Mouse (Mus musculus): Measurements from ENCODE around the gene Lrrfip2.
A peak's percentile ranks its signal among the peaks of the same experiment; 100 is the strongest.

Lrrfip2 gene

GRCm38 (mm10) chr9:111118252-111118890 lies 979 bp downstream of the Lrrfip2 start:
- DNase-seq (ENCODE audit: low spot score in 2 of 2), result peak; percentile 54 to 55

GRCm38 (mm10) chr9:111118891-111119441 lies 1.6 kb downstream of the Lrrfip2 start:
- DNase-seq (ENCODE audit: low spot score in 2 of 2), result peak; percentile 50 to 59

DNA sequence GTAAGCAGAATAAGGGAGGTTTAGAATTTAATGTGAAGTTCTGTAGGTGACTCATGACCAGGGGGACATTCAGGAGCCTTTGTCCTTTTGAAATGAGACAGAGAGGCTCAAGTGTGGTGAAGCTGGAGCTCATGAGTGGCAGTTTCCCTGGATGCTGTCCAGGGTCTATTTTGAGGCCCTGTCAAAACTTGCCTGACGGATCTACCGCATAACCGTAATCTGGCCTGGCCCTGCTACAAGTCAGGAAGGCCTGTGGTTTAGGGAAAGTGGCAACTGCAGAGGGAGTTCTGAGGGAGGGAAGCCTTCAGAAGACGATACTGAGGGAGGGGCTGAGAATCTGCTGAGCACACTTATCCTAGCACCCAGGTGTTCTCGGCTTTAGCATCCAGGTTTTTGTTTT lies 5.1 kb downstream of the Lrrfip2 start:
- DNase-seq (ENCODE audit: low spot score in 2 of 2), result peak; percentile 66 to 82

- DNase-seq (ENCODE audit: low spot score in 2 of 2), result no peak
Observed at GRCm38 (mm10) chr9:111123336-111123735, 5.9 kb downstream of the Lrrfip2 start.

GRCm38 (mm10) chr9:111124440-111124839 lies 7.0 kb downstream of the Lrrfip2 start:
- no peak for DNase-seq (ENCODE audit: low spot score in 2 of 2)

- DNase-seq (ENCODE audit: low spot score in 2 of 2), result no peak
Observed at GRCm38 (mm10) chr9:111126735-111127134, 9.3 kb downstream of the Lrrfip2 start.

GRCm38 (mm10) chr9:111127749-111128148 lies 10.4 kb downstream of the Lrrfip2 start:
- DNase-seq (ENCODE audit: low spot score in 2 of 2), result no peak

GRCm38 (mm10) chr9:111130126-111130525 lies 12.7 kb downstream of the Lrrfip2 start:
- DNase-seq (ENCODE audit: low spot score in 2 of 2), result no peak

DNA sequence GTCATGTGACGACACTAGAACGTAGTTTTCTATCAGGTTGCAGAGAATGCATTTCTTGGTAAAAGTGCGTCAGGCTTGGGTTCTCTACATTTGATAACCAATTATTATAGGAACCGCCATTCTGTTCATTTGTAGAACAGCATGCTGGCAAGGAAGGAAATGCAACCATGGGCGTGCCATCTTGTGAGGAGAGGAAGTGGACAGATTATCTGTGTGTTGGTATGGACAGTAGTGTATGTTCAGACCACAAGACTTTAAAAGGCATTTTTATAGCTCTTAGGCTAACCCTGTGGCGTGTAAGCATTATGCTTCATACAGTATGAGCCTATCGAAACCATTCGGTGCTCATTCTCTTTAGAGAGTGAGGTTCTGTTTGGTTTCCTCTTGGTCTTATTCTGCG lies 20.8 kb downstream of the Lrrfip2 start:
- no peak for DNase-seq (ENCODE audit: low spot score in 2 of 2)

DNA sequence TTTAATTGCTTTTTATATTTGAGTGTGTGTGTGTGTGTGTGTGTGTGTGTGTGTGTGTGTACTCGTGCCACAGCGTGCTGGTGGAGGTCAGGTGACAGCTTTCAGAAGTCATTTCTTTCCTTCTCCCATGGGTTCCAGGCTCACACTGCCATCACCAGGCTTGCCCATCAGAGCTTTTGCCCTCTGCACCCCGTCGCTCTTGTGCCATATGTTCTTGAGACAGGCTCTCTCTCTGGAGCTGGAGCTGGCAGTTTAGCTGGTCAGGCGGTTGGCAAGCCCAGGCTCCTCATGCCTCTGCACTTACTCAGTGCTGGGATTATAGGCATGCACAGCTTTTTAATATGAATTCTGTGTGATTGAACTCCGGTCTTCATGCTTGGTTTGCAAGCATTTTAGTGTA lies 25.3 kb downstream of the Lrrfip2 start:
- no peak for DNase-seq (ENCODE audit: low spot score in 2 of 2)

DNA sequence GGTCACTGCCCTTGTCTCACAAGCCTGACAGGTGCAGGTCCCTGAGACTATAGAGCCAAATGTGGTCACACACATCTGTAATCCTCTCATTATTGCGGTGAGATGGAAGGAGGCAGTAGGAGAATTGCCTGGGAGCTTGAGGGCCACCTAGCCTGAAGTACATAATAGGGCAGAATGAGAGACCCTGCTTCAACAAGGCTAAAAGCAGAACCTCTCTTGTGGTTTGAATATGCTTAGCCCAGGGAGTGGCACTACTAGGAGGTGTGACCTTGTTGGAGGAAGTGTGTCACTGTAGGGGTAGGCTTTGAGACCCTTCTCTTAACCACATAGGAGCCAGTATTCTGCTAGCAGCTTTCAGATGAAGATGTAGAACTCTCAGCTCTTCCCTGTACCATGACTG lies 26.0 kb downstream of the Lrrfip2 start:
- DNase-seq (ENCODE audit: low spot score in 2 of 2), result no peak

DNA sequence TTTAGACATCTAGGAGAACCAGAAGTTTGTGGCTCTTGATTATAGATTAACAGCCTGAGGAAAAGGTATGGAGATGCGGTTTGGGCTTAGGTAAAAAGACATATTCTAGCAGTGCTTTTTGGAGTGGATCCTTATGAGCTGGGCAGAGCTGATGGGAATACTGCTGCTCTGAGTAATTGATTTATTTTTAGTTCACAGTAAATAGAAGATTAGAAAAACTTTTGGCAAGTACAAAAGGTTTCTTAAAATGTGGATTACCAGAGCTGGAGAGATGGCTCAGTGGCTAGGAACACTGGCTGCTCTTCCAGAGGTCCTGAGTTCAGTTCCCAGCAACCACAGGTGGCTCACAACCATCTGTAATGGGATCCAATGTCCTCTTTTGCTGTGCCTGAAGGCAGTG lies 27.3 kb downstream of the Lrrfip2 start:
- DNase-seq (ENCODE audit: low spot score in 2 of 2), result peak in 1 of 2 experiments; percentile 45

DNA sequence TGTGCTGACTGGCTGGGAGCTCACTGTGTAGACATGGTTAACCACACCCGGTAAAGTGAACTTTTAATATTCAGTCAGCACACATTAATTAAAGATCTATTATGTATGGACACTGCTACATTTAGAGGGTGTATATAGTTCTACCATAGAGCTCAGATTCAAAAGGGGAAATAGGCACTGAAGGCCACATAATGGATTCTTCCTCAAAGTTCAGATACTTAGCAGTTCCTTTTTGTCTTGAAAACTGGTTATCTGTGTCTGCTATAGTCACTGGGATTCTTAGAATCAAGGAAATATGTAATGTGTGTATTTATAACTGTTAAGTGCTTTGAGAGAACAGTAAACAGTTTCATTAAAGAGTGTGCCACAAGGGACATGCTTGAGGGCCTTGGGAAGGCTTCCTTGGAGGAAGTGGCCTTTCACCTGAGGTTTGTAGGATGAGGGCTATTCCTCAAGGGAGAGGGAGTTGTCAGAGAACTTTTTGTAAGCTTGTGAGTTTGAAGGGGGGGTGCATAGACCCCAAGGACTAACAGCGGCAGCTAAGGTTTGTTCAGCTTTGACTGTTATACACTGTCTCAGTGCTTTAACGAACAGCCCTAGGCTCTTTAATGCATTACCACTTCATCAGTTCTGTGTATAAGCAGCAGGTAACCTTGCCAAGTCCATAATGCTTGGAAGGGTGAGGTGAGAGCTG lies 28.3 kb downstream of the Lrrfip2 start:
- peak in 1 of 2 experiments; percentile 28 for DNase-seq (ENCODE audit: low spot score in 2 of 2)

GRCm38 (mm10) chr9:111146216-111146798 lies 28.9 kb downstream of the Lrrfip2 start:
- DNase-seq (ENCODE audit: low spot score in 2 of 2), result no peak

DNA sequence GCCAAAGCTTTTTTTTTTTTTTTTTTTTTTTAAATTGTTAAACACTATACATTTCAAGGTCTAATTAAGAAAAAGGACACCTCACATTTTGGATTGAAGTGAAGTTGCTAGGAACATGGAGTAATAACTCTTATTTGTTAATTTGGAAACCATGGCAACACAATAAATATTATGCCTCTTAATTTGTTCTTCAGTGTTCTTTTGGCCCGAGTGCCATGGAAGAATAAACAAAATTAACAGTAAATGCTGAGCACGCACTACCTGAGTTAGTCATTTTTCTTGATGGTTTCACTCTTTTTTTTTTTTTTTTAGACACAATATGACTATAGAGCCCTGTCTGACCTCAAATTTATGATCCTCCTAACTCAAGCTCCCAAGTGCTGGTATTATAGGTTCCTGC lies 30.6 kb downstream of the Lrrfip2 start:
- DNase-seq (ENCODE audit: low spot score in 2 of 2), result no peak

DNA sequence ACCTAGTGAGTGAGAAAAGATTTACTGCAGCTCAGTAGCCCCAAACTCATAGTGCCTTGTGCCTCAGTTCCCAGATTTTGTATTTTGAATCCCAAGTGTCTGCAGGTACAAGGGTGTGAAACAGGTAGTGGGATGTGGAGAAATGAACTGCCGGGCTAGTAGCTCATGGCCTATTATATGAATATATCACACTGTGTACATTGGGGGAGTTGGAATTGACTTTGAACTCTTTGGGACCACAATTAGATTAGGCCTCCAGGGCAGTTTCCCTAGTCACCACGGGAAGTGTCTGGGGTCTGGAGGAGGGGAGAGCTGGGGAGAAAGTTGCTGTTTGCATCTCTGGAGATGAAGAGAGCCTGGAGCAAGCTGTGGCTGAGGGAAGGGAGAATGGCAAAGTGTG lies 31.0 kb downstream of the Lrrfip2 start:
- DNase-seq (ENCODE audit: low spot score in 2 of 2), result no peak

DNA sequence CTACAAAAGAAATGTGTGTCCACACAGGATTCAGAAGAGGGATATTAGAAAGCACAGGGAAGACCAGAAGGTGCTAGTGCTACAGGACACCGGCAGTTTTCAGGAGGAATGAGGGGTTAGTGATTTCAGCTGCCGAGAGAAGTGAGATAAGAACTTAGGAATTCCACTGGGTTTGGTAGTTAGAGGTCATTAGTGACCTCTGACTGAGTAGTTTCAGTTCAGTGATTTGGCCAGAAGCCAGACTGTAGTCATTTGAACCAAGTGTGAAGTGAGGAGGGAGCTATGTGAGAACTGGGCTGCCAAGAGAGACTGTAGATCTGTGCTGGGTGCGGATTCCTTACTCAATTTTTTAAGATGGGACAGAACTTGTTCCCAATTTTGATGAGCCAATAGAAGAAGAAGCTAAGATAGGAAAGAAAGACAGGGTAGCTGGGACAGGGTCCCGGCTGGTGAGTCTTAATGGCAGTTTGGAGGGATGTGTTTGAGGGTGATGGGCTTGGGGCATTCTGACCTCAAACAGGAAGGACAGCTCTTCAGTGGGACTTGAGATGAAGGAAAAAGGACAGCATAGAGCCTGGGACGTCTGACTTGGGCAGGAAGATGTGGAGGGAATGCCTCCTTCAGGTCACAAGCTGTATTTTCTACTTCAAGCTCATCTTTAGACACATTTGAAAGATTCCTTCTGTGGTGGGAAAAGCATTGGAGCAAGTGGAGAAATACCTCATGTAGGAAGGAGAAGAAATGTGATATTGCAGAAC lies 32.0 kb downstream of the Lrrfip2 start:
- peak; percentile 82 to 87 for DNase-seq (ENCODE audit: low spot score in 2 of 2)

- no peak for DNase-seq (ENCODE audit: low spot score in 2 of 2)
Observed at GRCm38 (mm10) chr9:111152314-111152897, 35.0 kb downstream of the Lrrfip2 start.

DNA sequence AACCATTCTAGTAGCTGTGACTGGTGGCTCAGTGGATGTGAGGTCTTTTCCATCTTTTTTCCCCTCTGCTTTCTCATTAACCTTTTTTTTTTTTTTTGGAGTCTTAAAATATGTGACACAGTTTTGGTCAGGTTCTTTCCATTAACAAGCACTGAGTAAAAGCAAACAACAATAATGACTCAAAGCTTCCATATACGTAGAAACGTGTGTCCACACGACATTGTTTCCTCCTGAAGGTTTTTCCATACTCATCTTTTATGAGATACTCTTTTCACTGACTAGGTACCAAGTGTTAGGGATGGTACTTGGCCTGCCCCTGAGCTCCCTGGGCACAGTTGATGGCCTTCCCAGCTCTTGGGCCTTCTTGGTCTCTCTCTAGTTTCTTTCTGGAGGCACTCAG lies 35.6 kb downstream of the Lrrfip2 start:
- DNase-seq (ENCODE audit: low spot score in 2 of 2), result no peak

DNA sequence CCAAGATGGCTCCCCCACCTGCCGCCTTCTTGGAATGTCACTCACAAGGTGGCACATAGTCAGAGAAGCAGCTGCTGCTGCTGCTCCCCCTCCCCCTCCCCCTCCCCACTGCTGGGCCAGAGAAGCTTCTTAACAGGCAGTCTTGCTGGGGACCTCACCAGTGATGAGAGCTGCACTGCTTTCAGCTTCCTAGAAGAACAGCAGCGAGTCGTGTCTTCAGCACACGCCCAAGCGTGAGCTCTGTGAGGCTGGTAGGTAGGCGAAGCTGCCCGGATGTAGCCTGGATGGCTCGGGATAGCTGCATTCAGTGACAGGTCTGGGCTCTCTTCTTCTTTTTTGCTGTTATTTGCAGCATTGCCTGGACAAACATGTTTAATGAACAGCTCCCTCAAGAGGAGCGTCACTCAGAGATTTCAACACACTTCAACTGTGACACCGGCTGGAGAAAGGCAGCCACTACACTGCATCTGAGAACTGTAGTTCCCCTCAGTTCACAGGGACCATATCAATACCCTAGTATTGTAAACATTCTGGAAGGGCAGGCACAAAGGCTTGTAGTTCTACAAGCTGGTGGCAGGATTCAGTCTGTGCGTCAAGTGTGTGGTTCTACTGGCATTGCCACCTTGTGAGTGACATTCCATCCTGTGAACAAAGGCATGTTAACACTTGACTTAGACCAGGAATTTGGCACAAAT lies 38.5 kb downstream of the Lrrfip2 start:
- DNase-seq (ENCODE audit: low spot score in 2 of 2), result no peak

GRCm38 (mm10) chr9:111159562-111159961 lies 42.2 kb downstream of the Lrrfip2 start:
- DNase-seq (ENCODE audit: low spot score in 2 of 2), result no peak

Measured in heart, adult 9 months (tissue).